30 mouse cellular contexts compared by ENCODE assay signal in the genomic region with DNA sequence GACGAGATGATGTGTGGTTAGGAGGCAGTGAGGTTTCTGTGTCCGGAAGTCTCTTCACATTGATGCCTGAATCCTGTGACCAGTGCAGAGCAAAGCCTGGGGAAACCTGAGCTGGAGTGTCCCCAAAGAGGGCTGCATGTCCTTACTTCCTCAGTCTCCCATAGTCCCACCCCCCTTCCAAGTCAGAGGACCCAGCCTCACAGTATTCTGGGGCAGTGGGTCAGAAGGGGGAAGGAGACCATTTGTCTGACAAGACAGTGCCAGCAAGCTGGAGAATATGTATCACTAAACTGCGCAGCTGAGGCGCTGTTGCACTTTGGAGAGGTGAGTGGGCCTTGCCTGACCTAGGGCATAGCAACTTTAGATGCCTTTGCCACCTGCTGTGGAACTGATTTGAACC. TPM values are rescaled to one million over a fixed set of nuclear protein-coding genes. Genes with fewer than 3 reads are reported as not detected.
"Had no signal": no experiment of that assay in that cellular context is flagged by ENCODE, and none has a peak within 500 bp of the region (broad histone marks: within the 10 kb centered on the region; RNA-seq: fewer than 3 reads in every experiment).

No protein-coding gene starts in this region.

- DNase-seq: gastrocnemius, adult 2 months; gastrocnemius, postnatal 10 days; gastrocnemius, postnatal 25 days; heart, adult 2 months; heart, postnatal 10 days; heart, postnatal 4 days; kidney, adult 11 months; kidney, adult 2 months; kidney, adult 9 months; kidney, postnatal 14 days; kidney, postnatal 36 days; layer of hippocampus, adult 9-11 months; layer of hippocampus, postnatal 36 days; left cerebral cortex, postnatal 4 days; liver, embryonic 13.5 days had no signal

- H3K27ac ChIP-seq: gastrocnemius, adult 2 months; heart, adult 2 months; hindbrain, embryonic 10.5 days; hindbrain, embryonic 12.5 days; hindbrain, embryonic 14.5 days; hindbrain, postnatal 0 days; kidney, embryonic 15.5 days; kidney, postnatal 0 days; limb, embryonic 13.5 days; limb, embryonic 15.5 days; liver, embryonic 13.5 days; liver, embryonic 15.5 days had no signal

- H3K27me3 ChIP-seq: heart, embryonic 12.5 days; hindbrain, embryonic 12.5 days; kidney, embryonic 15.5 days; limb, embryonic 13.5 days; limb, embryonic 15.5 days; liver, embryonic 13.5 days; liver, embryonic 15.5 days had no signal

- H3K36me3 ChIP-seq: heart, embryonic 12.5 days; hindbrain, embryonic 10.5 days; hindbrain, embryonic 12.5 days; kidney, embryonic 15.5 days; limb, embryonic 13.5 days; limb, embryonic 15.5 days; liver, embryonic 13.5 days; liver, embryonic 15.5 days had no signal

- ATAC-seq: hindbrain, postnatal 0 days; intestine, embryonic 16.5 days had no signal

- H3K4me1 ChIP-seq: heart, embryonic 12.5 days; hindbrain, embryonic 10.5 days; hindbrain, embryonic 12.5 days; kidney, embryonic 15.5 days; limb, embryonic 13.5 days; limb, embryonic 15.5 days; liver, embryonic 13.5 days; liver, embryonic 15.5 days had no signal

- H3K9me3 ChIP-seq: heart, embryonic 12.5 days; hindbrain, embryonic 10.5 days; hindbrain, embryonic 12.5 days; kidney, embryonic 15.5 days; limb, embryonic 13.5 days; limb, embryonic 15.5 days; liver, embryonic 13.5 days; liver, embryonic 15.5 days had no signal

- H3K4me2 ChIP-seq: heart, embryonic 12.5 days; hindbrain, embryonic 12.5 days; hindbrain, embryonic 14.5 days; kidney, embryonic 15.5 days; limb, embryonic 13.5 days; limb, embryonic 15.5 days; liver, embryonic 13.5 days; liver, embryonic 15.5 days had no signal

- H3K4me3 ChIP-seq: gastrocnemius, adult 2 months; heart, adult 2 months; heart, embryonic 12.5 days; hindbrain, embryonic 10.5 days; hindbrain, embryonic 12.5 days; kidney, embryonic 15.5 days; limb, embryonic 13.5 days; limb, embryonic 15.5 days; liver, embryonic 13.5 days; liver, embryonic 15.5 days had no signal

- H3K9ac ChIP-seq: heart, embryonic 12.5 days; hindbrain, embryonic 12.5 days; hindbrain, embryonic 14.5 days; kidney, embryonic 15.5 days; limb, embryonic 13.5 days; limb, embryonic 15.5 days; liver, embryonic 13.5 days; liver, embryonic 15.5 days had no signal

RNA-seq across cellular contexts. Expression of a gene that starts 26.5 kb away (rescaled TPM):
- polyA plus RNA-seq: frontal cortex, adult 2 months; heart, embryonic 12.5 days; heart, embryonic 16.5 days; hindbrain, embryonic 10.5 days; hindbrain, embryonic 12.5 days; hindbrain, postnatal 0 days; intestine, embryonic 14.5 days; intestine, embryonic 16.5 days; kidney, adult 2 months; kidney, embryonic 15.5 days; kidney, postnatal 0 days; large intestine, adult 2 months; limb, embryonic 13.5 days; limb, embryonic 15.5 days; liver, embryonic 13.5 days; liver, embryonic 15.5 days had no signal
